Mouse (Mus musculus): ENCODE measurements around the gene Ddx52. TPM values are rescaled to one million over a fixed set of nuclear protein-coding genes. Genes with fewer than 3 reads are reported as not detected.

The Ddx52 gene
- 39.1 TPM for total RNA-seq (2023)

GRCm38 (mm10) chr11:83941950-83942840 lies at the start of gene Ddx52:
Gene Ddx52 (plus strand): TSS chr11:83942062.

GRCm38 (mm10) chr11:83963991-83964921 lies 22.4 kb downstream of the Ddx52 start, which contains the start of gene Synrg:
Gene Synrg (plus strand): TSS chr11:83964428.

Other genes starting within 250 kb of the Ddx52 start
- gene Wfdc17, start 238.1 kb upstream of the Ddx52 start, total RNA-seq (2023): not detected
- not detected for gene Wfdc18, start 233.0 kb upstream of the Ddx52 start, total RNA-seq (2023)
- not detected for gene Wfdc21, start 195.1 kb upstream of the Ddx52 start, total RNA-seq (2023)
- 39.2 TPM for gene Heatr6, start 188.4 kb upstream of the Ddx52 start, total RNA-seq (2023)
- not detected for gene Hnf1b, start 92.0 kb upstream of the Ddx52 start, total RNA-seq (2023)
- 69.1 TPM for gene Synrg, start 22.4 kb downstream of the Ddx52 start, total RNA-seq (2023)
- 0.91 TPM for gene Dusp14, start 127.2 kb downstream of the Ddx52 start, total RNA-seq (2023)
- 8.2 TPM for gene Tada2a, start 187.5 kb downstream of the Ddx52 start, total RNA-seq (2023)
- gene Acaca, start 187.6 kb downstream of the Ddx52 start, total RNA-seq (2023): 26.8 TPM
- not detected for gene Gm11437, start 225.4 kb downstream of the Ddx52 start, total RNA-seq (2023)

All from CD4-positive naive resting alpha-beta T cell, adult 76 days (primary cell).